Mouse (Mus musculus) heart, postnatal 0 days (tissue): ENCODE data around the gene Btnl6. TPM values are rescaled to one million over a fixed set of nuclear protein-coding genes. Genes with fewer than 3 reads are reported as not detected.

Source experiments
- ATAC-seq: fragments of 200-750 bp; cut with Nextera tagmentation; 2 replicates; pipeline ENCODE4 v1.8.0; 2017; ENCODE audit warnings: low read depth, moderate number of reproducible peaks, moderate library complexity; ENCODE audit not compliant: insufficient read depth
- DNase-seq: peaks from one replicate; pipeline ENCODE4 v3.0.0-alpha.2; 2016; ENCODE audit warnings: low spot score
- H3K27ac ChIP-seq: fragments of 300-500 bp; sonication (generic); 2 replicates; pipeline ENCODE4 v1.5.1; 2014; ENCODE audit warnings: low read depth, mild to moderate bottlenecking
- H3K27me3 ChIP-seq: fragments of 300-500 bp; sonication (generic); 2 replicates; pipeline ENCODE4 v1.6.1; 2014; ENCODE audit warnings: low read length, mixed read lengths; ENCODE audit not compliant: control insufficient read depth, insufficient read depth
- H3K36me3 ChIP-seq: fragments of 300-500 bp; sonication (generic); replicated peaks from 2 replicates; pipeline ENCODE4 v1.6.1; 2014; ENCODE audit warnings: low read length, mixed read lengths; ENCODE audit not compliant: control insufficient read depth, insufficient read depth
- H3K4me1 ChIP-seq: fragments of 300-500 bp; sonication (generic); 2 replicates; pipeline ENCODE4 v1.6.1; 2014; ENCODE audit warnings: antibody characterized with exemption; ENCODE audit not compliant: control insufficient read depth, insufficient read depth
- H3K4me2 ChIP-seq: fragments of 300-500 bp; sonication (generic); 2 replicates; pipeline ENCODE4 v1.6.1; 2014; ENCODE audit warnings: low read depth, mild to moderate bottlenecking, low read length, moderate library complexity
- H3K4me3 ChIP-seq: fragments of 300-500 bp; sonication (generic); 2 replicates; pipeline ENCODE4 v1.5.1; 2014; ENCODE audit warnings: low read depth, low read length
- H3K9ac ChIP-seq: fragments of 300-500 bp; sonication (generic); replicated peaks from 2 replicates; pipeline ENCODE4 v1.6.1; 2014; ENCODE audit warnings: low read depth, low read length, mixed read lengths
- H3K9me3 ChIP-seq: fragments of 300-500 bp; sonication (generic); replicated peaks from 2 replicates; pipeline ENCODE4 v1.6.1; 2016; ENCODE audit warnings: low read length; ENCODE audit not compliant: control insufficient read depth
- CTCF ChIP-seq: IDR thresholded peaks from 2 replicates; pipeline ENCODE4 v1.5.1; 2016; ENCODE audit warnings: antibody characterized with exemption, control low read depth, low read depth
- EP300 ChIP-seq: IDR thresholded peaks from 2 replicates; pipeline ENCODE4 v1.6.1; 2016; ENCODE audit warnings: antibody characterized with exemption, low read depth
- WGBS: fragments of 180-500 bp; shearing (Covaris S2); extraction: QIAGEN DNeasy Blood & Tissue Kit; methylation state at CpG from one replicate; pipeline ENCODE4 v1.1.7; 2014; 5-methylcytosine and 5-hydroxymethylcytosine counted together
- polyA plus RNA-seq: library from polyadenylated mRNA; unstranded; fragments of >200 nt; fragmentation: Nextera tagmentation; extraction: Ambion mirVana; gene quantifications from 2 replicates; pipeline ENCODE4 v1.2.1, GENCODE M21; 2015
- total RNA-seq: library from RNA; depleted of rRNA; stranded (reverse); fragments of >200 nt; gene quantifications from 2 replicates; pipeline ENCODE4 v1.2.3, GENCODE M21; 2014; ENCODE audit warnings: low replicate concordance; rRNA removed

Btnl6 gene
- not detected in 2 replicates for total RNA-seq
- polyA plus RNA-seq: not detected in 2 replicates

- H3K4me2 ChIP-seq: no peak within 1 kb of the TSS
- DNase-seq (no peak), ATAC-seq (no peak)
- H3K4me3 ChIP-seq: no peak within 1 kb of the TSS
- no peak within 1 kb of the TSS for H3K27ac ChIP-seq
- no peak for TF ChIP-seq EP300
- TF ChIP-seq CTCF: no peak
- 80% methylated on average over 4 of the region's 4 CpGs for WGBS
- H3K36me3 ChIP-seq: no peaks in the 10 kb centered on the region
- no peaks in the 10 kb centered on the region for H3K27me3 ChIP-seq
- H3K9ac ChIP-seq: no peak within 1 kb of the TSS
- H3K4me1 ChIP-seq: no peaks in the 10 kb centered on the region
- H3K9me3 ChIP-seq: no peaks in the 10 kb centered on the region
Observed at GRCm38 (mm10) chr17:34517252-34517651, at the start of gene Btnl6. Btnl6 (minus strand) TSS chr17:34517352.

GRCm38 (mm10) chr17:34564796-34565195 lies 47.6 kb upstream of the Btnl6 start:
- DNase-seq (peak; percentile 78), ATAC-seq (peak; percentile 67)
- Histone ChIP-seq H3K9ac (peak overlapping the region; percentile 34; the same call in 1 of the 2 replicates), H3K9me3 (no peaks in the 10 kb centered on the region), H3K36me3 (no peaks in the 10 kb centered on the region), H3K4me3 (peak overlapping the region; percentile 40), H3K4me2 (peak overlapping the region; percentile 58), H3K27me3 (no peaks in the 10 kb centered on the region; the same call in 1 of the 2 replicates), H3K27ac (peak overlapping the region; percentile 93), H3K4me1 (peaks cover 5% of the 10 kb centered on the region; the same call in 1 of the 2 replicates)
- WGBS: 21% methylated on average over 3 of the region's 3 CpGs
- no peak for TF ChIP-seq CTCF
- peak; percentile 56; the same call in 1 of the 2 replicates for TF ChIP-seq EP300

GRCm38 (mm10) chr17:34564003-34564421 lies 46.9 kb upstream of the Btnl6 start, which contains the start of gene Notch4:
Notch4 (plus strand) TSS chr17:34564268.
- Histone ChIP-seq H3K4me3 (peak within 1 kb of the TSS; percentile 40), H3K4me2 (peak within 1 kb of the TSS; percentile 58), H3K4me1 (peaks cover 5% of the 10 kb centered on the region; the same call in 1 of the 2 replicates), H3K27ac (peak within 1 kb of the TSS; percentile 93), H3K9me3 (no peaks in the 10 kb centered on the region), H3K27me3 (no peaks in the 10 kb centered on the region; the same call in 1 of the 2 replicates), H3K9ac (peak within 1 kb of the TSS; percentile 34), H3K36me3 (no peaks in the 10 kb centered on the region)
- ATAC-seq (peak; percentile 80), DNase-seq (peak; percentile 51)
- WGBS: 13% methylated on average over 6 of the region's 6 CpGs
- TF ChIP-seq EP300 (0 out of 2 replicates have a peak, but pooled peaks have one; percentile 31), CTCF (no peak)

GRCm38 (mm10) chr17:34563354-34563753 lies 46.2 kb upstream of the Btnl6 start:
- Histone ChIP-seq H3K36me3 (no peaks in the 10 kb centered on the region), H3K9me3 (no peaks in the 10 kb centered on the region), H3K4me1 (peaks cover 5% of the 10 kb centered on the region; the same call in 1 of the 2 replicates), H3K4me3 (no peak overlapping the region), H3K27ac (peak overlapping the region; percentile 93; the same call in 1 of the 2 replicates), H3K4me2 (no peak overlapping the region), H3K27me3 (no peaks in the 10 kb centered on the region; the same call in 1 of the 2 replicates), H3K9ac (no peak overlapping the region)
- 55% methylated on average over 11 of the region's 11 CpGs for WGBS
- TF ChIP-seq CTCF: no peak
- TF ChIP-seq EP300: no peak
- DNase-seq (no peak), ATAC-seq (no peak)

- no peak for TF ChIP-seq CTCF
- no peak for TF ChIP-seq EP300
- peaks cover 5% of the 10 kb centered on the region; the same call in 1 of the 2 replicates for H3K4me1 ChIP-seq
- no peaks in the 10 kb centered on the region for H3K9me3 ChIP-seq
- no peak overlapping the region for H3K9ac ChIP-seq
- no peak for DNase-seq
- no peak overlapping the region for H3K4me2 ChIP-seq
- H3K4me3 ChIP-seq: no peak overlapping the region
- H3K27me3 ChIP-seq: no peaks in the 10 kb centered on the region; the same call in 1 of the 2 replicates
- peak overlapping the region; percentile 30; the same call in 1 of the 2 replicates for H3K27ac ChIP-seq
- WGBS: 53% methylated on average over 3 of the region's 3 CpGs
- no peak for ATAC-seq
- no peaks in the 10 kb centered on the region for H3K36me3 ChIP-seq
Observed at GRCm38 (mm10) chr17:34562595-34562994, 45.4 kb upstream of the Btnl6 start.
